Mouse (Mus musculus): ENCODE results near the gene Rnd2. TPM values are rescaled to one million over a fixed set of nuclear protein-coding genes. Genes with fewer than 3 reads are reported as not detected.

Rnd2 gene
- polyA plus RNA-seq (2012; ENCODE audit: insufficient read depth, insufficient read length, missing spikeins): 3.7 and 3.8 TPM in 2 replicates

- peaks cover 8% of the 10 kb centered on the region for H3K4me1 ChIP-seq (ENCODE audit: control insufficient read depth, insufficient read depth, insufficient read length, low read length)
- H3K27ac ChIP-seq (replicated peaks; ENCODE audit: low read depth, low read length): peak within 1 kb of the TSS; percentile 88
- peak within 1 kb of the TSS; percentile 91 for H3K4me3 ChIP-seq (ENCODE audit: insufficient read depth, low read depth, low read length)
Measured at GRCm38 (mm10) chr11:101464211-101465100, at the start of gene Rnd2. Gene Rnd2 (plus strand): TSS chr11:101464999.

- H3K4me3 ChIP-seq (ENCODE audit: insufficient read depth, low read depth, low read length): no peak overlapping the region
- no peak overlapping the region for H3K27ac ChIP-seq (replicated peaks; ENCODE audit: low read depth, low read length)
- no peaks in the 10 kb centered on the region for H3K4me1 ChIP-seq (ENCODE audit: control insufficient read depth, insufficient read depth, insufficient read length, low read length)
Measured at GRCm38 (mm10) chr11:101415306-101415705, 49.5 kb upstream of the Rnd2 start.

DNA sequence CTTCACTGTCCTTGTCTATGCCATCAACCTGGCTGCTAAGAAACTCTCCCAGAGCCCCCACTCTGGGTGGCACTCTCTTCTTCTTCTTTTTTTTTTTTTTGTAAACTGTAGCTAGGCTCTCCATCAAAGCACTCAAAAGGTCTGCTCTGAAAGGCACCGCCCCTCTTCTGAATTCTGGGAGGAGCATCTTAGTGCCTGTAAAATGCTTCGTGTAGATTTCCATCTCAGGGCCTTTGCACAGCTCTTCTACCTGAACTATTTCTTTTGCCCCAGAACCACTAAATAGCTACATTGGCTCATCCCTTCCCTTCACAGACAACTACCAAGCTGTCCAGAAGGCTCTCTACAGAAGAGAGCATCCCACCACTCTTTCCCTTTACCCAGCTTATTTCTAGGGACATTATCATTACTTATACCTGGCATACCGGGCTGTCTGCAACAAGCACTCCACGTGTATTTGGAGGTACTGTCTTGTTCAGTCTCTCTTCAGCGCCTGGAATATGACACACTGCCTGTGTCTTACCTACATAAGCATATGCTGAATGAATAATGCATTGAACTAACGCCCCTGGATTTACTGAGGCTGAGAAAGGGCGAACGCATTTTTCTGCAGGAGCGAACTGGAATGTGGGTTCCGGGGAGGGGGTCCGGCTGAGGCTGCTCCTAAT lies 48.2 kb upstream of the Rnd2 start:
- no peaks in the 10 kb centered on the region for H3K4me1 ChIP-seq (ENCODE audit: control insufficient read depth, insufficient read depth, insufficient read length, low read length)
- H3K4me3 ChIP-seq (ENCODE audit: insufficient read depth, low read depth, low read length): peak overlapping the region; percentile 97
- H3K27ac ChIP-seq (replicated peaks; ENCODE audit: low read depth, low read length): no peak overlapping the region

GRCm38 (mm10) chr11:101417101-101417855 lies 47.5 kb upstream of the Rnd2 start, which contains the start of gene Aarsd1:
Gene Aarsd1 (minus strand): TSS chr11:101417615.
- peak within 1 kb of the TSS; percentile 97 for H3K4me3 ChIP-seq (ENCODE audit: insufficient read depth, low read depth, low read length)
- H3K4me1 ChIP-seq (ENCODE audit: control insufficient read depth, insufficient read depth, insufficient read length, low read length): no peaks in the 10 kb centered on the region
- H3K27ac ChIP-seq (replicated peaks; ENCODE audit: low read depth, low read length): peak within 1 kb of the TSS; percentile 94

GRCm38 (mm10) chr11:101418991-101419390 lies 45.8 kb upstream of the Rnd2 start:
- Histone ChIP-seq H3K27ac (replicated peaks; ENCODE audit: low read depth, low read length) (no peak overlapping the region), H3K4me1 (ENCODE audit: control insufficient read depth, insufficient read depth, insufficient read length, low read length) (peaks cover 1% of the 10 kb centered on the region; the same call in 1 of the 2 replicates), H3K4me3 (ENCODE audit: insufficient read depth, low read depth, low read length) (no peak overlapping the region)

- peaks cover 5% of the 10 kb centered on the region; the same call in 1 of the 2 replicates for H3K4me1 ChIP-seq (ENCODE audit: control insufficient read depth, insufficient read depth, insufficient read length, low read length)
- no peak overlapping the region for H3K27ac ChIP-seq (replicated peaks; ENCODE audit: low read depth, low read length)
- no peak overlapping the region for H3K4me3 ChIP-seq (ENCODE audit: insufficient read depth, low read depth, low read length)
Measured at GRCm38 (mm10) chr11:101419610-101420009, 45.2 kb upstream of the Rnd2 start.

- peaks cover 5% of the 10 kb centered on the region; the same call in 1 of the 2 replicates for H3K4me1 ChIP-seq (ENCODE audit: control insufficient read depth, insufficient read depth, insufficient read length, low read length)
- no peak overlapping the region for H3K27ac ChIP-seq (replicated peaks; ENCODE audit: low read depth, low read length)
- H3K4me3 ChIP-seq (ENCODE audit: insufficient read depth, low read depth, low read length): no peak overlapping the region
Measured at GRCm38 (mm10) chr11:101420148-101420547, 44.7 kb upstream of the Rnd2 start.

- peak within 1 kb of the TSS; percentile 93 for H3K4me3 ChIP-seq (ENCODE audit: insufficient read depth, low read depth, low read length)
- H3K27ac ChIP-seq (replicated peaks; ENCODE audit: low read depth, low read length): peak within 1 kb of the TSS; percentile 73
- H3K4me1 ChIP-seq (ENCODE audit: control insufficient read depth, insufficient read depth, insufficient read length, low read length): peaks cover 8% of the 10 kb centered on the region
Measured at GRCm38 (mm10) chr11:101424105-101424851, 40.5 kb upstream of the Rnd2 start, which contains the start of gene Gm27029. Gene Gm27029 (minus strand): TSS chr11:101424796.

- Histone ChIP-seq H3K27ac (replicated peaks; ENCODE audit: low read depth, low read length) (peak within 1 kb of the TSS; percentile 73), H3K4me3 (ENCODE audit: insufficient read depth, low read depth, low read length) (peak within 1 kb of the TSS; percentile 93), H3K4me1 (ENCODE audit: control insufficient read depth, insufficient read depth, insufficient read length, low read length) (peaks cover 8% of the 10 kb centered on the region)
Measured at GRCm38 (mm10) chr11:101424925-101425813, 39.6 kb upstream of the Rnd2 start, which contains the start of the genes Rundc1 and Ptges3l. Gene Rundc1 (plus strand): TSS chr11:101425085. Gene Ptges3l (minus strand): TSS chr11:101425333.

DNA sequence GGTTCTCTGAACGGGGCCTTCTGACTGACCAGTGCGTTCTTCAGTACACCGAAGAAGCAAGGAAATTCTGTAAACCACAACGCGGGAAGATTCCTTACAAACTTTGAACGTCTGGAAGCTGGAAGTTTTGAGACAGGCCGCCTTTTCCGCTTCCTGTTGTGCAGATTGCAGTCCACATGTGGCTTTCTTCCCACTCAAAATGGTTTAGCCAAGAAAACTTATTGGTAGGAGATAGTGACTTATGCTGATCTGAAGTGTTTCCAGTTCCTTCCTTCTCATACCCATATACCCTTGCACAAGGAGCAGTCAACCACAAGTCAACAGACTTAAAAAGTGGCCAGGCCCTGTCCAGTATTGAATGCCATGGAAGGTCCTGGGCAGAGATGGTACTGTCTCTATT lies 38.6 kb upstream of the Rnd2 start:
- H3K4me3 ChIP-seq (ENCODE audit: insufficient read depth, low read depth, low read length): peak overlapping the region; percentile 93
- H3K27ac ChIP-seq (replicated peaks; ENCODE audit: low read depth, low read length): no peak overlapping the region
- H3K4me1 ChIP-seq (ENCODE audit: control insufficient read depth, insufficient read depth, insufficient read length, low read length): peaks cover 8% of the 10 kb centered on the region

DNA sequence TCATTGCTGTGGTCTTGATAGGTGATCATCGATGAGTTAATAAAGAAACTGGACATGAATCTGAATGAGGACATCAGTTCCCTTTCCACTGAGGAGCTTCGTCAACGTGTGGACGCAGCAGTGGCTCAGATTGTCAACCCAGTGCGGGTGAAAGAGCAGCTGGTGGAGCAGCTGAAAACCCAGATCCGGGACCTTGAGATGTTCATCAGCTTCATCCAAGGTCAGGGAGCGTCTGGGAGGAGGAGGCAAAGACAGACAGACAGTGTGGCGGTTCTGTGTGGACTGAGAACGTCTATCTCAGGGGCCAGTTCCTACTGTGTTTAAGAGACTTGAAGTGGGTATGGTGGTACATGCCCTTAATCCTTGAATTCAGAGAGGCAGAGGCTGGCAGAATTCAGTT lies 33.5 kb upstream of the Rnd2 start:
- Histone ChIP-seq H3K27ac (replicated peaks; ENCODE audit: low read depth, low read length) (no peak overlapping the region), H3K4me3 (ENCODE audit: insufficient read depth, low read depth, low read length) (no peak overlapping the region), H3K4me1 (ENCODE audit: control insufficient read depth, insufficient read depth, insufficient read length, low read length) (no peaks in the 10 kb centered on the region; the same call in 1 of the 2 replicates)

DNA sequence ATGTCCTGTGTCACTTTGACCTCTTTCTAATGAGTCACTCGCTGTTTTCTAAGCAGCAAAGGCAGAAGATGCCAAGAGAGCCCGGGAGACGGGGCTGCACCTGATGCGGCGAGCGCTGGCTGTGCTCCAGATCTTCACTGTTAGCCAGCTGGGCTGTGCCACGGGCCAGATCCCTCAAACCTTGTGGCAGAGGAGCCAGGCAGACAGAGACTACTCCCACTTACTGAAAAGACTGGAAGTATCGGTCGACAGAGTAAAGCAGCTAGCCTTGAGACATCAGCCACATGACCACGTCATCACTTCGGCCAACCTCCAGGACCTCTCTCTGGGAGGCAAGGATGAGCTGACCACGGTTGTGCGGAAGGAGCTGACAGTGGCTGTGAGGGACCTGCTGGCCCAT lies 31.4 kb upstream of the Rnd2 start:
- Histone ChIP-seq H3K27ac (replicated peaks; ENCODE audit: low read depth, low read length) (no peak overlapping the region), H3K4me3 (ENCODE audit: insufficient read depth, low read depth, low read length) (no peak overlapping the region), H3K4me1 (ENCODE audit: control insufficient read depth, insufficient read depth, insufficient read length, low read length) (no peaks in the 10 kb centered on the region)

GRCm38 (mm10) chr11:101435831-101436230 lies 29.0 kb upstream of the Rnd2 start:
- H3K4me1 ChIP-seq (ENCODE audit: control insufficient read depth, insufficient read depth, insufficient read length, low read length): no peaks in the 10 kb centered on the region
- no peak overlapping the region for H3K4me3 ChIP-seq (ENCODE audit: insufficient read depth, low read depth, low read length)
- H3K27ac ChIP-seq (replicated peaks; ENCODE audit: low read depth, low read length): no peak overlapping the region
